Mouse (Mus musculus) adrenal gland, postnatal 14 days (tissue): ENCODE measurements around the gene B4galt2. TPM values are rescaled to one million over a fixed set of nuclear protein-coding genes. Genes with fewer than 3 reads are reported as not detected.

Source experiments
- DNase-seq: peaks from one replicate; pipeline ENCODE4 v3.0.0; 2021; ENCODE audit warnings: mixed read lengths
- total RNA-seq: library from RNA; stranded (reverse); gene quantifications from 2 replicates; pipeline ENCODE4 v1.2.3, GENCODE M21; 2021

The B4galt2 gene
- total RNA-seq, 1 experiment from 2014 or later = 12.6 TPM

- peak; percentile 72 for DNase-seq
Observed at GRCm38 (mm10) chr4:117835531-117836111, 47.7 kb downstream of the B4galt2 start.

- peak; percentile 84 for DNase-seq
Observed at GRCm38 (mm10) chr4:117834845-117835530, 48.3 kb downstream of the B4galt2 start.

- no peak for DNase-seq
Observed at GRCm38 (mm10) chr4:117834457-117834844, 48.8 kb downstream of the B4galt2 start, which contains the start of gene Slc6a9. Gene Slc6a9 (plus strand): TSS chr4:117834506.

GRCm38 (mm10) chr4:117831920-117832691 is 51.2 kb downstream of the B4galt2 start:
- no peak for DNase-seq

- no peak for DNase-seq
Observed at GRCm38 (mm10) chr4:117831499-117831898, 51.8 kb downstream of the B4galt2 start.

GRCm38 (mm10) chr4:117830801-117831200 is 52.5 kb downstream of the B4galt2 start:
- DNase-seq = no peak

- DNase-seq = peak; percentile 58
Observed at GRCm38 (mm10) chr4:117830124-117830551, 53.1 kb downstream of the B4galt2 start.

- DNase-seq = peak; percentile 85
Observed at GRCm38 (mm10) chr4:117829260-117830123, 53.8 kb downstream of the B4galt2 start.

- DNase-seq = no peak
Observed at GRCm38 (mm10) chr4:117828572-117829145, 54.6 kb downstream of the B4galt2 start.

Other genes with a start within 250 kb of the B4galt2 start
- 21.4 and 27.5 TPM in 2 replicates for gene Dmap1, start 201.2 kb downstream of the B4galt2 start, total RNA-seq
- gene Gm12845, start 159.1 kb downstream of the B4galt2 start, total RNA-seq = not detected in 2 replicates
- gene Klf17, start 117.8 kb downstream of the B4galt2 start, total RNA-seq = not detected in 2 replicates
- 9.4 and 10.3 TPM in 2 replicates for gene Slc6a9, start 49.0 kb downstream of the B4galt2 start, total RNA-seq
- gene Ccdc24, start 10.9 kb downstream of the B4galt2 start, total RNA-seq = 0.71 and 0.78 TPM in 2 replicates
- gene Atp6v0b, start 3.8 kb upstream of the B4galt2 start, total RNA-seq = 167 and 172 TPM in 2 replicates
- 10.2 and 10.7 TPM in 2 replicates for gene Dph2, start 8.5 kb upstream of the B4galt2 start, total RNA-seq
- 43.8 and 46.6 TPM in 2 replicates for gene Ipo13, start 31.5 kb upstream of the B4galt2 start, total RNA-seq
- 0.41 TPM in 1 of 2 replicates, not detected in the other for gene Artn, start 46.3 kb upstream of the B4galt2 start, total RNA-seq